Mouse (Mus musculus): Measurements from ENCODE around the gene Rab9.

DNA sequence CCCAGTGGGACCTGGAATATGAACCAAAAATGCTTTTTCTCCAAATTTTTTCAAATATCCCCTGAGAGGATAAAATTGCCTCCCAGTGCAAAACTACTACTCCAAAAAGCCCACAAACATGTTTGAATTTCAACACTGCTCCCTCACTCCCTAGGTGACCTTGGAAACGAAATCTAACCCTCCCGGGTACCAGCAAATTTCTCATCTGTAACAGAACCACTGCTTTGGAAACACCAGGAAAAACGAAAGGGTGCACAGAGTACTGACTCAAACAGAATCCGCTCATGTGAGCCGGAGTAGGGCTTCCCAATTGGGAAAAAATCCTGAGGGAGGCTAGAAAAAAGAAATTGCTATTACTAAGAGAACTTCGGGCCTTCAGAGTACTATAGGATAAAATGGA is 2.3 kb downstream of the Rab9 start:
- TF ChIP-seq CTCF (IDR thresholded peaks at IDR 0.05; ENCODE audit: insufficient read depth, low read length), result no peak
- no peak for TF ChIP-seq POLR2A (IDR thresholded peaks at IDR 0.05; ENCODE audit: borderline replicate concordance, extremely low read depth, low read depth, low read length)
